Mouse (Mus musculus) CH12.LX (cell line): ENCODE measurements around the gene Suco.

Experiments
- CTCF ChIP-seq, 2 experiments: IDR thresholded peaks in 1 of 2; conservative IDR thresholded peaks in 1 of 2; 2 replicates each; pipeline ENCODE4 v1.5.1; 2011 to 2012; ENCODE audit warnings: low read depth in 2 of 2, low read length in 2 of 2, improper control_type of control experiment in 1 of 2, inconsistent platforms in 1 of 2, mild to moderate bottlenecking in 1 of 2, moderate library complexity in 1 of 2
- MAX ChIP-seq: IDR thresholded peaks from 2 replicates; pipeline ENCODE4 v1.6.1; 2011; ENCODE audit warnings: low read length, improper control_type of control experiment

DNA sequence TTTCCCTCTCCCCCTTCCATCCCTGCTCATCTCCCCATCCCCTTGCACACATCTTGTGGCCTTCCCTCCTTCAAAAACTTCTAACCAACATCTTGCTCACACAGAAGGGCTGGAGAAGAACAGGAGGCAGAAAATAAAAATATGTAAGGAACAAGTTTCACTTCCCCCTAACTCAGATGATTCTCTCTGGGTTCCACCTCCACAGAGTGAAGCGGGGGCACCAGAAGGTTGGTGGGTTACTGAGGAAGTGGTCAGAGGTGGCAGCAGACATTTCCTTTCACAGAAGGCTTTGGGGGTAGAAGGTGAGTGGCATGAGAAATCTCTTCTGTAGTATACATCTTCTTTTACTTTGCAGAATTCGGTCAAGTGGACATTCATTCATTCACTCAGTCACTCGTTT lies 77.6 kb downstream of the Suco start:
- TF ChIP-seq CTCF (conservative IDR thresholded peaks at IDR 0.05 in 1 of 2, IDR thresholded peaks at IDR 0.05 in 1 of 2; ENCODE audit: low read depth in 2 of 2, low read length in 2 of 2) (no peak), MAX (no peak)
